Mouse (Mus musculus): Measurements from ENCODE around the gene Ptprm.

The Ptprm gene

GRCm38 (mm10) chr17:67281640-67282170 is 72.6 kb downstream of the Ptprm start:
- no peak for DNase-seq (ENCODE audit: low read depth, low spot score)

DNA sequence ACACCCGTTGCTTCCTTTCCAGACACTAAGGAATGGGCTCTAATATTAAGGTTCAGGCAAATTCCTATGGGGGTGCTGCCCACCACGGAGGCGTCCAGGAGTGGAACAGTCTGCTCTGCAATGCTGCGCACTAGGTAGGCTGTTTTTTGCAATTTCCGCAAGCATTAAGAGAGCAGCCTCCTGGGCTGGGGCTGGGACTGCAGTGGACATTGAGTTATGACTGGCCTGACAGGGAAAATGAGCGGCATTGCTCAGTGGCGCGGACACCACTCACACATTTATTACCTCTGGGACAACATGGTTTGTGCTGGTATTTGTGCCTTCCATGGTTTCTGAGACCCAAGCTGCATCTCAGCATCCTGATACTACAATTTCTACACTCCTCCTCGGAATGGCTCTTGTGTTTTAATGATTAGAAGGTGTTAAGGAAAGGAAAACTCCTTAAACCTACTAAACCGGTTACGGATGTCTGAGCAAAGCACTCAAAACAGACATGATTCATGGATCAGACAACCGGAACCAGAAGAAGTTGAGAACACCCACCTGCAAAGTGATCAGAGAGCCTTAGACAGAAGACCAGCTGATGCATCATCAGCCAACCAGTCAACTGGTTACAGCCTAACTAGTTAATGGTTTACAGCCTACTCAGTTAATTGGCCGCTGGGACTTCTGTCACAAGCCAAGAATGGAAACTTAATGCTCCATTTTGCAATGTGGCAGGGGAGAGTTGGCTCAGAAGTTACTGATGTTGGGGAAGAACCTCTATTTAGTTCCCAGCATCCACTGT is 76.9 kb downstream of the Ptprm start:
- no peak for DNase-seq (ENCODE audit: low read depth, low spot score)

DNA sequence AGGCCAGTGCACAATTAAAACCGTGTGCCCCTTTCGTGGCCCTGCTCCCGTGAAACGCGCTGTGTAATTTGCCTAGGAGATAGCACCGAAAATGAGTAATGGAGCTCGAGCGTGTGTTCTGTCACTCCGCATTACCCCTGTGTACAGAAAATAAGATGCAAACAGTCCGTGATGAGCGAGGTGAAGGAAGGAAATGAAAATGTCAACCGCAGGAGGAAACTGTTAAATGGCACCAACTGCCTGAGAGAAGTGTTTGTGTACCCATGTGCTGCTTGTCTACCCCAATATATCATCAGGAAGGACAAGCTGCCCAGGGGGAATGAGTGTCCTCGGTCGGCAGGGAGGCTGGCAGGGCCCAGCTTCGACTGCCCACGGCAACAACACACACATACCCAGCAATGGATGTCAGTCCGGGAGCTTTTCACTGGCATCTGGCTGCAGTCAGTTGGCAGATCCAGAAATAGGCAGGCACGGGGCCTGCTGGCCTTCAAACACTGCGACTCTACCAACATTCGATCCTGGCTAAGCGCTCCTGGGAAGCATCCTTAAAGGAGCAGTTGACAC is 79.6 kb downstream of the Ptprm start:
- no peak for DNase-seq (ENCODE audit: low read depth, low spot score)

DNA sequence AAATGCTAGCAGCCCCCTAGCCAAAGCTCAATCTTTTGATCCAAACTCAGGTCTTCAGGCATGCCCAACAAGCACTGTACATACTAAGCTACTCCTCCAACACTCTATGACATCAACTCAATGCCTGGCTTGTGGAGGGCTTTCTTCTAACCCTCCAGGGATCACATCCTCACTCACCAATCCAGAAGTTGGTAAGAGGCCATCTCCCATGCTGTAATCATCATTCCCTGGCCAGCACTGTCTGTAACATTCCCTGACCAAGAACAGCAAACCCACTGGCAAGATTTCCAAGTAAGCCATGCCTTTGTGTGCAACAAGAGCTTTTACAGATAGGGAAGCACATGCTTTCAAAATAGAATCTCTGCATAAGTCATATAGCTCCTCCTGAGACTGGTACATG is 81.3 kb downstream of the Ptprm start:
- no peak for DNase-seq (ENCODE audit: low read depth, low spot score)

GRCm38 (mm10) chr17:67268475-67269080 is 85.7 kb downstream of the Ptprm start:
- DNase-seq (ENCODE audit: low read depth, low spot score), result no peak

DNA sequence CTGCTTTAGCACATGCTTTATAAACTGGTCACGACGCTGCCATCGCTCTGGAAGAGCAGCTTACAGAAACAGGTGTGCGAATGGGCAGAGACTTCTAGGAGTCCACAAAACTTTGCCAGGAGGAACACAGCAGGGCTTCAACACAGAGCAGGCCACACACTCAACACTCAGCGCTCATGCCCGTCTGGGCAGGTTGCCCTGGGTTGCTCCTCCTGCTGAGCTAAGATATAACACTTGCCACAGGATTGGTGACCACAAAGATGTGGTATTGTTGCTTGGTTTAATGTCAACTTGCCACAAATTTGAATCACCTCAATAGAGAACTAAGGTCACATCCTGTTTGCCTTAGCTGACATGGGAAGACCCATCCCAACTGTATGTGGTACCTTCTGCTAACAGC is 88.0 kb downstream of the Ptprm start:
- no peak for DNase-seq (ENCODE audit: low read depth, low spot score)

- DNase-seq (ENCODE audit: low read depth, low spot score), result no peak
These were observed 88.7 kb downstream of the Ptprm start for GRCm38 (mm10) chr17:67265520-67265919.

- DNase-seq (ENCODE audit: low read depth, low spot score), result no peak
These were observed 89.5 kb downstream of the Ptprm start for GRCm38 (mm10) chr17:67264716-67265115.

- no peak for DNase-seq (ENCODE audit: low read depth, low spot score)
These were observed 91.2 kb downstream of the Ptprm start for GRCm38 (mm10) chr17:67263024-67263423.

- no peak for DNase-seq (ENCODE audit: low read depth, low spot score)
These were observed 94.2 kb downstream of the Ptprm start for GRCm38 (mm10) chr17:67260016-67260415.

DNA sequence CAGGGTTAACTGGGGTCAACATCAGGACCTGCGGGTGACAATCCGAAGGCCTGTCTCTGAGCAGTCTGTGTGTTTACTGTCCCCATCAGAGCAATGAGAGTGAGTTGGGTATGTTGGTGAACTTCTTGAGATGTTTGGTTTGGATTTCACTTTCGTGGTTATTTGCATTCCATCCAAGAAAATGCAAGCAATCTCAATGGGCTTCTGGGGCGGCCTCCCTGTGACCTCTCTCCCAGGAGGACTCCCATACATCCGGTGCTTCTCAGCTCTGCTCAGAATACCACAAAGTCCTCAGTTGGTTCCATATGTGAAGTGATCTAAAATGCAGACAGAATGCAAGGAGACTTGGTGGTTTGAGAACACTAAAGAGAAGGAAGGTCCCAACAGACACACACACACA is 96.5 kb downstream of the Ptprm start:
- DNase-seq (ENCODE audit: low read depth, low spot score), result no peak

DNA sequence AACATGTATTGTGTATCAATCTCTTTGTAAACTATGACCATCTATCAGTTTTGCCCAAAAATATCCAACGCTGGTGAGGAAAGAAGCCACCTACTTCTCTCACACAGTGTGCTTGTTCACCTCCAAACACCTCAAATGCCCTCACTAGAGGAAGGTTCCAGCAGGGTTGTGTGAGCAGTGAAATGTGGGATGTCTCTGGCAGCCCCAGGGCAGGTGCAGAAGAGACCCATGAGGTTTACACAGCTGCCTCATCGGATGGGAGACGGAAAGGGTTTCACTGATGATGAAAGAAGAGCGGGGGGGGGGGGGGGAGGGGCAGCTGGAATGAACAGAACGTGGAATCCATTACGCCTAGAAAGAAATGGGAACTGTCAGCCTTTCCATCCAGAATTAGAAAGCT is 98.1 kb downstream of the Ptprm start:
- DNase-seq (ENCODE audit: low read depth, low spot score), result no peak

- no peak for DNase-seq (ENCODE audit: low read depth, low spot score)
These were observed 100.8 kb downstream of the Ptprm start for GRCm38 (mm10) chr17:67253445-67253844.

GRCm38 (mm10) chr17:67252992-67253391 is 101.3 kb downstream of the Ptprm start:
- DNase-seq (ENCODE audit: low read depth, low spot score), result no peak

DNA sequence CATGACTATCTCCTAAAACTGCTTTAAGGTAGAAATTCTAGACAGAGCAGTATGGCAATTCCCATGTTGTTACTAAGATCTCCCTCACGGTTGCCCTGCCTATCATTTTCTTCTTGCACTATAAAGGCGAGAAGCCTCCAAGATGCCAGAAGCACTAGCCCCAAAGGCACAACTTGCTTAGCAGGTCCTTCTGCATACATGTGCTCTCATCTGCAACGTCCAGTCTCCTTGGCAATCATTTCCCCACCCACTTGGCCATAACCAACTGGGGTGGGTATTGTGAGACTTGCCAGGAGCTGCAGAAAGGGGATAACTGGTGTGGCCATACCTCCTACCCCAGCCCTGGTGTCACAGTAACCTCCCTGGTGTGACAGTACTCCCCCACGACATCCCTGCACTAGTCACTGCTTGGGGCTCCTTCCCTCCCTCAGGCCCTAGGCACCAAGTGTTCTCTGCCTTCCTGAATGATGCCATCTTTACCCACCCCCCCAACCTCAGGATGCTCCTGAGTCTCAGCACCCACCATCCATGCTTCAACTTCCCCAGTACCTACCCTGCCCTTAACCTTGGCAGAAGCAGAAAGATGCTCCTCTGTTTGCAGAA is 108.9 kb downstream of the Ptprm start:
- DNase-seq (ENCODE audit: low read depth, low spot score), result no peak

GRCm38 (mm10) chr17:67242774-67243495 is 111.3 kb downstream of the Ptprm start:
- no peak for DNase-seq (ENCODE audit: low read depth, low spot score)

- DNase-seq (ENCODE audit: low read depth, low spot score), result no peak
These were observed 112.1 kb downstream of the Ptprm start for GRCm38 (mm10) chr17:67241951-67242773.

- DNase-seq (ENCODE audit: low read depth, low spot score), result no peak
These were observed 115.4 kb downstream of the Ptprm start for GRCm38 (mm10) chr17:67238866-67239265.

GRCm38 (mm10) chr17:67237407-67237806 is 116.8 kb downstream of the Ptprm start:
- DNase-seq (ENCODE audit: low read depth, low spot score), result no peak

DNA sequence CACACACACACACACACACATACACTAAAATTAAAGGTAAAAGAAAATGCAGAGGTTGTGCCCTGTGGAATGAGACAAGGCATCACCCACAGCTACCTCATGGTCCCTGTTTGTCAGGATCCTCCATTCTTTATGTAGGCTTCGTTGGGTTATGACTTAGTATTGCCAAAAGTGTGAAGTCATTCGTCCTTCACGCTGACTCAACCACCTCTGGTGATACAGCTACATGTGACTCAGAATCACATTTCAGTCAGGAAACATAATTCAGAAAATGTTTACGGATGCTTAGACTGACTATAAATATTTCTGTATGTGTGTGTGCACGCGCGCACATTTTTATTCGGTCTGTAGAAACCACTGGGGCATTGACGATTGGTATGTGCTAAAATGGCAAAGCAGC is 121.2 kb downstream of the Ptprm start:
- no peak for DNase-seq (ENCODE audit: low read depth, low spot score)

DNA sequence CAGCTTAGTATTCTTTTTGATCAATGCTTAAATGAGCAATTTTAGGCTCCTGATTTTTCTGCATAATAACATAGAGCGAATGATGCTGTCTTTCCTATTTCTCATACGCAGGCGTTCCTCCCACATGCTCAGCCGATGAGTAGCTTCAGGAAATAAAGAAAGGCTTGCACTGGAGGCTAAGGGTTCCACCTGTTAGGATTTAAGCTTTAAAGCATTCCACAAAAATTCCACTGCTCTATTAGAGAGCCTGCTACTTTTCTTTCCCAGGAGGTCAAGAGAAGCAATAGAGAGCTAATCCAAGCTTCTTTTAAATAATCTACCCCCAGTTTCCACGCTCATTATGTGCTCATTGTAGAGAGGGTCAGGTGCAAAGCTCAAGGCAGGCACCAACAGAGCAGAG is 127.3 kb downstream of the Ptprm start:
- DNase-seq (ENCODE audit: low read depth, low spot score), result no peak
